Mouse (Mus musculus) kidney, postnatal 14 days (tissue): ENCODE data around the gene Dazl.
A peak's percentile ranks its signal among the peaks of the same experiment; 100 is the strongest.

Experiments used
- DNase-seq: peaks from one replicate; pipeline ENCODE4 v3.0.0; 2022; ENCODE audit warnings: mixed read lengths

The Dazl gene

DNA sequence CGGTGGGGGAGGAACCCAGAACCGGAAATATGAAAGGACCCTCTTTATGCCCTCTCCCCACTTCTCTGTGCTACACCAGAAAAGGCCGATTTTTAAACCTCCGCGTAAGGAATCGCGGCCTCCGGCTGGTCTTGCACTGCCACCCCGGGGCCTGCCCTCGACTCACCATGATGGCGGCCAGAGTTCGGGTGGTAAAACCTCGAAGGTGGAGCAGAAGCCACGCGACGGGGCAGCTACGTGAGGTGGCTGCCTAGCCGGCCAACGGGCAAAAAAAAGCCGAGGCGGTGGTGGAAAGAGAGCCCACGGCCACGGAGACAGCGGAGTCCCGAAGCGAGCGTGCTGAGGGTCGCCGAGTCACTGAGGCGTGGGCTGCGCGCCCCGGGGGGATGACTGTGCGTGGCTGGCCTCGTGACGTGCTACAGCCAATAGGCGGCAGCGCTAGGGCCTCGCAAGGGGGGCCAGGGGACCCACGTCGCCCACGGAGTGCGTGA is at the start of gene Dazl:
Dazl (minus strand) TSS at position 396 of the 491 bp plus-strand sequence.
- DNase-seq = no peak

DNA sequence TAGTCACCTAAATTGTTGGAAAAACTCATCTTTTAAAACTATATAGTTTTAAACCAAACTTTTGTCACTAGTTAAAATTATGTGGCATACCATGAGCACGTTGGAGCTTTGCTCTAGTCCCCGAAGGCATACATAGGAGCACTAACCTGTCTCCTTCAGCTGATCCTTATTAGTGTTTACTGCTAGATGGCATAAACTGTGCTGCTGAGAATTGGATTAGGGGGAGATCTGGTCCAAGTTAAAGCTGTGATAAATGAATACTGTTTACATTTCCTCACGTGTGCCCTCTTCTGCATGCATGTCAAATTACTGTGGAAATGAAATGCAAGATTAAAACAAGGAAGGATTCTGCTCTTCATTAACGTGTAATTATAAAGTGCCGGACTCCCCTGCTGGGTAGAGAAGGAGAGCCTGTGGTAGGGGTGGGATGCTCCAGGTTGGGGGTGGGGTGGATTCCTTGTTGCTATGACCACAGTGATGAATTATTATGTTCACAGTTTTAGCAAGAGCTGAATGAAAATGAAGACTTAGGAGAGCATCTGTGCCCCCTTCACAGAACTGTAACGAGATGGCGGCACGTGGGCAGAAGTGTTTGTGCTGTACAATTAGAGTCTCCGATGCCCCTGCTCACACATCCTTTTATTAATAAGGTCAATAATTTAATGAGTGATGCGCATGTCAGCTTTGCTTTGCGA is 48.6 kb upstream of the Dazl start:
- no peak for DNase-seq

DNA sequence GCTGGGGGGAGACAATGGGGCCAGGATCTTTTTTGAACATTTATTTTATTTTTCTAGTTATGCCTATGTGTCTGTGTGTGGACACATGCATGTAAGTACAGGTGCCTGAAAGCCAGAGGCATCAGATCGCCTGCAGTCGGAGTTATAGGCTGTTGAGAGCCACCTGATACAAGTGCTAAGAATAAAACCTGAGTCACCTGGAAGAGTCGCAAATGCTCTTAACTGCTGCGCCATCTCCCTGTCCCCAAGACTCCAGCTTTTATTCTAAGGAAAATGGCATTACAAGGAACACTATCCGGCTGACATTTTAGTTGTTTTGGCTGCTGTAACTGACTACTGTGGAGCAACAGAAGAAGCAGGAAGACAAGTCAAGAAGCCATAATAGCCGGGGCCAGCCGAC is 45.5 kb upstream of the Dazl start:
- no peak for DNase-seq

DNA sequence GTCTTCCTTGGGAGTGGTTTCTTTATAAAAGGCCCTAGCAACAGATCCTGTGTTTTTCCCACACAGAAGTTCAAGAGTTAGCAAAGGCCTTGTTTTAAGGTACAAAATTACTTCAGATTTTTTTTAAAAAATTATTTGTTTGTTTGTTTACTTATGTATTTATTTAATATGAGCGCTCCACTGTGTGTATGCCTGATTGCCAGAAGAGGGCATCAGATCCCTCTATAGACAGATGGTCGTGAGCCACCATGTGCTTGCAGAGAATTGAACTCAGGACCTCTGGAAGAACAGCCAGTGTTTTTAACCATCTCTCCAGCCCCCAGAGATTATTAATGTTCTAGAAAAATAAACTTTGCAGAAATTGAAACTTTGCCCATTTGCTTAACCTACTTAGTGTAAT is 42.3 kb upstream of the Dazl start:
- no peak for DNase-seq

DNA sequence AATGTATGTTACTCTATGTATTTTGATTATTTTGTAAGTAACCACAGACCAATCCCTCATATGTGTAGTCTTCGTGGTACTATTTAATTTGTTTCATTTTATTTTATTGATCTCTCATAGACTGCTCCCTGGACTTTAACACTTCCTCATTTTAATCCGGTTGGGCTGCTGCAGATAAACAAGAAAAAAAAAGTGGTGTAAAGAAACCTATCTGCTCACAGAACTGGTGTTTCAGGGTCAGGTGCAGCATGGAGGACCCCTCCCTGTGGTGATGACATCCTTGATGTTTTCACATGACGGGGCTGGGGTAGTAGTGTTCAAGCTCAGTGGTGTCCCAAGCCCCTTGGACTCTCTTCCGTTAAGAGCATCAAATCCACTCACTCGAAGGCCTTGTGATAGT is 41.3 kb upstream of the Dazl start:
- no peak for DNase-seq

DNA sequence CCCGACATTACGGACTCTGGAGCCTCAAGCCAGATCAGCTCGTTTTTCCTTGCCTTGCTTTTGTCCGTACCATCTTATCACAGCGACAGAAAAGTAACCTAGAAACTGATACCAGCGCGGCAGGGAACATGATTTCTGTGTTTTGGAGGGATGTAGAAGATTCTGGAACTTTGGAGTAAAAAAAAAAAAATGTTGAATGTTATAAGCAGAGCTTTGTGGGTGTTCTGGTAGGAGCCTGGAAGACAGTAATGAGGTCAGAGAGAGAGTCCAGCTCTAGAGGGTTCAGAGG is 38.5 kb upstream of the Dazl start:
- no peak for DNase-seq

DNA sequence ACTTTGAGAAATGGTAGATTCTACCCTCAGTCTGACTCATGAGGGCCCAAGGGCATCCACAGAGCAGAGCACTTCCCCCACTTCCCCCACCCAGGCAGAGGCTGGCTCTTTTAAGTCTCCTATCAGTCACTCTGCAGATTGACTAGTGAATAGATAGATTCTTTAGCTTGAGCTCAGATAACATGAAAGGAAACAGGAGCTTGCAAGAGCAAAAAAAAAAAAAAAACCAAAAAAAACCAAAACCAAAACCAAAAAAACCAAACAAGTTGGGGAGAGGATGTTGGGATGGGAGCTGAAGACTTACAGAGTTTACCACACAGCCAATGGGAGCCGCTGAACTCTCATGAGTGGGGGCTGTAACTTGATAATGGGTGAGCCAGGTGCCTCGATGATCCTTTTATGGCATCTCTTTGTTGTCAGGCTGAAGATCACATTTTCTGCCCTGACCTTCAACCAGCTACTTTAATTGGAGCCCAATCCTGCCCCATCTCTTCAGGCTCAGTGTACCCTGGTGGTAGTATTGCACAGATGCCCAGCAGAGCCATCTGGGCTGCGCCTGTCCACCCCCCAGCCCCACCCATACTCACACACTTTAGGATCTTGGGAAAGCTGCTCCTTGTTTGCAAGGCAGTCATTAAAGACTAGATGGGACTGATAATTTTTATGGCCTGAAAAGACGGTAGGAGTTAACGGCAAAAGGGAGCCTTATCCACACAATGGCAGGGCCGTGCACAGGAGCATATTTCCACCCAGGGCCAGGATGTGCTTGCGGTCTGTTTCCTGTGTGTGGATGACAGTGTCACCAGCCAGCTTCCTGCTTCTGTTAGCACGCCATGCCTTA is 38.0 kb upstream of the Dazl start:
- peak; percentile 38 for DNase-seq

DNA sequence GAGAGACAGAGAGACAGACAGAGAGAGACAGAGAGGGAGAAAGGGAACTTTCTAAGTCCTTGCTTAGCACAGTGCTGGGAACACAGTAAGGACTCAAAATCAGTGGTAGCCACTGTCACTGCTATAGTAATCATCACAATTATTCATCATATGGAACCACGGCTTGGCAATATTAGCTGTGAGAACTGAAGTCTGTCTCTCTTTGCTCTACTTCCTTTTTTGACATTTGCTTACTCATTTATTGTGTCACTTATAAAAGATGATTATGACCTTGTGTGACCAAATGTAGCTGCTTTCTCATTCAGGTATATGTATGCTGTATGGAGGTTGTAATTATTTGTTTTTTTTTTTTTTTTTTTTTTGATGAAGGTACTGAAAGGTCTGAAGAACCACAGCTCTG is 36.8 kb upstream of the Dazl start:
- DNase-seq = no peak

DNA sequence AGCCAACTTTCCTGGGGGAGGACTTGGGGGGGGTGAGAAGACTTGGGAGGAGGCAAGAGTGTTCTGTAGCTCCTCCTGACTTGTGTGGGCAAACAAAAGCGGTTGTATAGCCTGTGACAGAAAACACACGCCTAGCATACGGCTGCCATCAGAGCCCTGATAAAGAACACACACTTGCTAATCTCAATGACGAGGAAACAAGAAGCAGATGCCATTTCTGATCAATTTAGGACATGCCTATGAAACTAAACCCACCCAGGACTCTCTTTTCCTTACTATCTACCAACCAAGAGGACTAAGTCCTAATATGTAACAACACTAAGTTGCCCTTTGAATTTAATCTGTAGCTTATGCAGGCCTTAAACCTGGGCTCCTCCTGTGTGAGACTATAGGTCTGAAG is 31.2 kb upstream of the Dazl start:
- no peak for DNase-seq

DNA sequence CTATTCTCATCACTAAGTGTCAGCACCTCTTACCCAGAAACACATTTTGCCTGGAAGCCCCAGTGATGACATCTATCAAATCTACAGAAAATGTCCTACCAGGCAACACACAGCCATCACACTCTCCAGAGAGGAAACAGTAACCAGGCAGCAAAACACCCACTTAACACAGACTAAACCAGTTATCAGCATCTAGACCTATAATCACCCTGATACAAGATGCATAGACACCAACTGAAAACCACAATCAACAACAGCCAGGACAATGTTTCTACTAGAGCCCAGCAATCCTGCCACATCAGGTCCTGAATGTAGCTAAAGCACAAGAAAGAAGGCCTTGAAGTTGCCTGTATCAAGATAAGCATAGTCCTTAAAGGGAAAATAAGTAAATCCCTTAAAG is 25.4 kb upstream of the Dazl start:
- DNase-seq = no peak

DNA sequence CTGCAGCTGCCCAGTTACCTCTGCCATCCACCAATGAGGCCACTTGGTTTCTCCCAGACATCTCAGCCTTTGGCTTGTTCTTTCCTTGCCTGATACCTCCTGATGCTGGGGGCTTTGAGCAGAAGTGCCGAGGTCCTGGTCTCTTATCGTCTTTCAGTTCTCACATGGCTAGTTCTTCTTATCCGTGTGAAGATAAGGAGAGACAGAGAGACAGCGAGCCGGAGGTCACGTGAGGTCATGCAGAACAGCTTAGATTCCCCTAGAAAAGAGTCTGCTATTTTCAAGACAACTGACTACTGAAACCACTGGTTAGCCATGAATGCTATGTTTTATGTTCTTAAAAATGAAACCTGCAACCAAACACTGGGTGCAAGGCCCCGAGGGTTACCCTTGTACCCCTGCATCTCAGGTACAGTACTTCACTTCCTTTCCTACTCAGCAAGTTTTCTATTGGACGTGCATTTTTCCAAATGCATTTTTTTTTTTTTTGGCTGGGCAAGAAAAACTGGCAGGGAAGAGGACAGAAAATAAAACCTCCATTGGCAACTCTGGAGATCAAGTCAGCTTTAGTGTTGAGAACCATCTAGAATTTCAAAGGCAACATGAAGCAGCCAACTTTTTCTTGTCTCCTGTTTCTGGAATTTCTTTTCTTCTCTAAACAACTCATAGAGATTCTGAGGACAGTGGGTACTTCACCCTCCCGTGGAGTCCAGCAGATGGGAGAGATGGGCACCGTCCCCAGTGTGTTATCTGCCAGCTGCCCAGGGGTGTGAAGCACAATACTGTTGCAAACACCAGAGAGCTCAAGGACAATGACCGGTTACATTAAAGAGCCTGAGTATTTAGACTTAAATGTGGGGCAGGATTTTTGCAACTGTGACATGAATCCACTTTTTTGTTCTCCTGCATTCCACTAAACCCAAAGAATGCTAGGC is 23.0 kb upstream of the Dazl start:
- no peak for DNase-seq

DNA sequence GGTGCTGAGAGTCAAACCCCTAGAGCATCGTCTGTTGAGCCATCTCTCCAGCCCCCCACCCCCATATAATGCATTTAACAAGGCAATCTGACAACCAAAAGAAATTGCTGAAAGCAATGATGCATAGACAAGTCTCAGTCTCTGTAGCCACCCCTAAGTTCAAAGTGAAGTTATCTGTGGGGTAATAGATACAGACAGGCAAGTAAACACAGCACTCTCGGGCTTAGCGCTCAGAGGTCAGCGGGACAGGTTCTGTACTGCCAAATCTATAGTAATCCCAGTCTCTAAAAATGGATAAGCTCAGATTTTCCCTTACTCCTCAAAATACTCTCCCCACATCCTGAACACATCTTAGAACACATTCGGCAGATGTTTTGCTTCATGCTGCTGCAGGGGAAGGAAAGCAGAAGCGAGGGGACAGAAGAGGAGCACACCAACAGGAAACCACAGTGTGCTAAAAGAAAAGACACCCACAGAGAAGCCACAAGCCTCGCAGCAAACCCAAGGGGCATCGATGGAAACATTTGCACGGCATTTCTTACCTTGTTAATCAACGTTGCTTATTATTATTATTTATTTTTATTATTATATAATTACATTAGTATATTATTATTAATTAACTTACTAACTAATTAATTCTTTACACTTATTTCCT is 16.8 kb upstream of the Dazl start:
- no peak for DNase-seq

DNA sequence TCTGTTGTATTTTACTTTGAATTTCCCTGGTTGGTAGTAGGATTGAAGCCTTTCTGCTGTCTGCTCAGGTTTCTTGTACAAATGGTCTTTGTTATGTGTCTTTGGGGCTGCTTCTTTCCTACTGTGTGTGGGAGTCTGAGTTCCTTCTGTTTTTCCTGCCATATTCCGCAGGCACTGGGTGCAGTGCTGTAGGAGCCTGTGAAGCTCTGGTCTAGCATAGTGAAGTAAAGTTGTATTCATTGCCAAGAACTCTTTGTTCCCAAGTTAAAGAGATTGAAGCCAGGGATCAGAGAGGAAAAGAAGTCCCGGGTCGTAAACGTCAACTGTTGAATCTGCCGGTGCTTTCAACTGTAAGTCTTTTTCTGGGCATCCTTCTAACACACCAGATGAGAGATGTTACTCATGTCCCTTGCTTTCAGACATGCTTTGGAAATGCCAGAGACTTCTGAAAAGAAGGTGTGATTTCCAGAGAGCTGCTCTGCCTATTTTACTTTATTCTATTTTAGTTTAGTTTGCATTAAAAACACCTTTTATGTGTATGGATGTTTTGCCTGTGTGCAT is 16.2 kb upstream of the Dazl start:
- DNase-seq = no peak

DNA sequence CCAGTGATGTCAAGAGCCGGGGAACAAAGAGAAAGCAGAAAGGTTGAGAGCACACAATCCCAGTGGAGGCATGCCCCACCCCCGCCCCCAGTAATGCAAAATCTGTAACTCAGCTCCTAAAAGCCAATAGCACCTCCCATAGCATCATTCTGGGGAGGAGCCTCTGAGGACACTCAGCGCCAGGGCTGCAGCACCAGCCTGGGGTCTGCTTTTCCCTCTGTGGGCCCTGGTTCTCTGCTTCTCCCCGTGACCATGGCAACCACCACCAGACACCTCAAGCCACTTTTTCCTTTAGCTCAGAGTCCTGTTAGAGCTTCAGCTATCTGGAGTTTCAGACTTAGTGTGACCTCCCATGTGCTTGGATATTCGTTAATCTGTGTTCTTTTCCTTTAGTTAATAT is 15.4 kb upstream of the Dazl start:
- no peak for DNase-seq

DNA sequence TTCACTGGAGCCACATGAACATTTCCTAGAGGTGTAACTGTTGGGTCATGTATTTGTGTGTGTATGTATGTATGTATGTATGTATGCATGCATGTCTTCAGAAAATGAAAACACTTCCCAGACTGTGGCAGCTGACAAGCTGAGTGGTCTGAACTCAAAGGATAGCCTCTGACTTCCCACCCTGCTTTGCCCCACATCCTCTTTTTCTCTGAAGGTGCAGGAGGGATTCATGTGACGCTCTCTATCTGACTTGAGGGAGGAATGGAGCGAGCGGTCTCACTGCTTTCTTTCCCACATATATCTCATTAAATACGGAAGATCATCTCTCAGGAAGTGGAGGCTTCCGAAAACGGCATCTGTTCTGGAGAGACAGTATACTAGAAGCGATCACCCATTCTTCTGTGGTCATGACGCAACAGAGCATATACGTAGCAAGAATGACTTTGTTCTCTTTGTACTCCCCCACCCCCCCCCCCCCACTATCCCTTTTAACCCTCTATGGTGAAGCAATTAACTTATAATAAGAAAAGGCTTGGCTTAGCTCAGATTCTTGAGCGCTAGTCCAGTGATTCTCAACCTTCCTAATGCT is 14.7 kb upstream of the Dazl start:
- DNase-seq = no peak

DNA sequence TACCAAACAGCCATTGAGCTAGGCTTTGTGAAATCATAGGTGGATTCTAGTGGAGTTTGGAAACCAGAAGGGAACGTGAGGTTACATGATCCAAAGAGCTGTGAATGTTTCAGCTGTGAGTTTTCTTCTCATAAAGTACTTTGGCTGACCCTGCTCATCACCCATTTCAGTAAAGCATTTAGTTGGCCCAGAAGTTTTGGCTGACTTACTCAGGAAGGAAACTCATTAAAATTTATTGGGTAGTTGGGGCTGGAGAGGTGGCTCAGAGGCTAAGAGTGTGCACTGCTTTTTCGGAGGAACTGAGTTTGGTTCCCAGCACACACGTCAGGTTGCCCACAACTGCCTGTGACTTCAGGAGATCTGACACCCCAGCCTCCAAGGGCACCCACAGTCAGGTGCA is 9.4 kb upstream of the Dazl start:
- peak; percentile 41 for DNase-seq

DNA sequence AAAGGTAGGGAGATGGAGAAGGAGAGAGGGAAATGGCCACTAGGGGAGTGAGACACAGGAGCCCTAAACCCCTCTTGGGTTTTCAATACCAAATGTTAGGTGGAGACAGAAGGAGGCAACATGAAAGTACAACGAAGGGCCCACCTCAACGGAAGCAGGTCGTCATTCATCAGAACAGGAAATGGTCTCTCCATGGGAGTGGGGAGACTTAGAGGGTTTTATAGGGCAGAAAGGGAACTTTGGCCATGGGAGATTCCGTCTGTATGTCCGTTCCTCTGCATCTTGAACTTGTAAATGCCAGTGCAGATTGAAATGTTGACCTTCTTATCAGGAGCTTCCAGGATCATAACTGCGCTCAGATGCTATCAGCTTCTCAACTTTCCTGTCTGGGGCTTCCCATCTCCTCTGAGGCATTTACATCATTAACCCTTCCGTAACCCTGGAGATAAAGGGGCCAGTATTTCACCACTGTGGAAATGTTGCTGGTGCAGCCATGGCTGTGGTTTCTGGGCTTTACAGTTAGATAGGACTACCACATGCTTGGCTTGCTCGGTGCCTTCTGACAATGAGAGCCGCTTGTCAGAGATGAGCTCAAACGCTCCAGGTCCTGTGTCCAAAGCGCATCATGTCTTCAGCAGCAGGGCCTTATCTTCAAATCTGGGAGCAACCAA is 6.9 kb upstream of the Dazl start:
- DNase-seq = no peak

DNA sequence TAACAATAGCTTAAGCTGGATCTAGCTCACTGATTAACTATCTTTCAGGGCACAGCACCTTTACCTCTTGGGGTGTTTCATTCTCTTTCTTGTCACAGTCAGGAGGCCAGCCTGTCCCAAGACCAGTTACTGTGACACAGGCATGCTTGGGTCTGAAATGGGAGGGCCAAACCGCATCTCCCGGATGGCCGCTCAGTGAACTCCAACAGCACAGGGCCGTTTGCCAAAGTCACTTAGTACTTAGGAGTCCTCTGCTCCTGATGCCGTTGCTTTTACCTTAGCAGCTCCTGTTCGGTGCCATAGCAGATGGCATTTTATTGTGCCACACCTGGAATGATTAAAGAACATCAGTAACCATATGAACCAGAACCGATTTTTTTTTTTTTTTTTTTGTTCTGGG is 5.4 kb upstream of the Dazl start:
- DNase-seq = peak; percentile 57

DNA sequence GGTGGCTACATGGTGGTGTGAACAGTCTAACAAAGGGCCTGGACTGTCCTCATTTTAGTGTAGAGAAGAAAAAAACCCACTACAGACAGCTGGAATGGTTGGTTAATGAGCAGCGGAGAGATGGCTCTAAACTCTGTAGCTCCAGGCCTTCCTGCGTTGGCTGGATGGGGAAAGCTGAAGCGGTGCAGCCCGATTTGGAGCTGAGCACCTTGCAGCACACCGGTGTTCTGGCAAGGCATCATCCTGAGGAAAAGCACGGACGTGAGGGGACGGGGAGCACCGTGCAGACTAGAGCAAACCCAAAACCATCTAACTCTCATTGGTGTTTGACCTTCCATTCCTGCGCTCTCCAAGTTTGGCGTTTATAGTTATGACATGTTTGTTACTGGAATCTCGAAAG is 1.3 kb upstream of the Dazl start:
- no peak for DNase-seq

DNA sequence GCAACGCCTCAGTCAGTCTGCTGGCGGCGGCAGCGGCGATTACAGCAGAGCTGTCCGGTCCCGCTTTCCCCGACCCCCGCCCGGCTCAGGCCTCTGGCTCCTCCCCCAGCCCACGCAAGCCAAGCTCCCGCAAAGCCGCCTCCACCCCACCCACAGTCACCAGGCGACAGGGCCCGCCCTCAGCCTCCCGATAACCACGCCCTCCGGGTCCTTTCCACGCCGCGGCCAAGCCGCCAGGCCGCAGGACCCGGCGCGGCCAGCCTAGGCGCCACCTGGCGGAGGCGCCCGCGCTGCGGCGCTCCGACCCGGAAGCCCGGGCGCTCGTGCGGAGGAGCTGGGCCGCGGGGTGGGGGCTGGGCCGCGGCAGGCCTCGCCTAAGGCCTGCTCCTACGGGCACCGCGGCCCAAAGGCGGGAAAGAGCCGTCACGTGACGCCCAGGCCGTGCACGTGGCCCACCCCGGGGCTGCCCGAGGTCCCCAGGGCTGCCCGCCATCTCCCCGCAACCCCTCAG is 720 bp downstream of the Dazl start:
- DNase-seq = peak; percentile 92

DNA sequence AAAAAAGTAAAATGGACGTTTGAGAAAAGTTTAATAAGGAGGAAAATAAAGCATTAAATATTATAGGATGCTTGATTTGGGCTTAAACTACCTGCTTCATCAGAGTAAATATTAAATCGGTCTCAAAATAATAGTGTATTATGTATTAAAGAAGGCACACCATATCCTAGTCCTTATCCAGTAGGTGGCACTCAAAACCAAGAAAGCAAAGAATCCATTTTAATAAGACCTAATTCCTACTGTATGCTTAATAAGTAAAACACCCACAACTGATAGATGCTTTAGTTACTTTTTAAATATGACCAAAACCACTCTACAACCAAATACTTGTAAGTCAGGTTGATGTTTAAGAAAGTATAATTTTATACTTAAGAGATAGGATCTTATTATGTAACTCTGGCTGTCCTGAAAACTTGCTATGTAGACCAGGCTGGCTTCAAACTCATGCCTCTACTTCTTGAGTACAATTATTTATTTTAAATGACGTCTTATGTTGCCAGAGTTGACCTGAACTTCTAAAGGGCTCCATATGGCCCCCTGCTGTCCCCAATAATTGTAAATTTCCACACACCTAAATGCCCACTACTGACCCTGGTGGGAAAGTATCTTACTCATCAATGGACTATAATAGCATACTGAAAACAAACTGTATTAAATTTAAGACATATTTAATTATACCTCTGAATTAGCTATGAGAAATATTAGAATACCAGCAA is 1.8 kb downstream of the Dazl start:
- DNase-seq = no peak
